Mouse (Mus musculus) G1E-ER4 (cell line): ENCODE measurements around the gene Fyb2. TPM values are rescaled to one million over a fixed set of nuclear protein-coding genes. Genes with fewer than 3 reads are reported as not detected.

Experiments used
- GATA1 ChIP-seq: IDR thresholded peaks from one replicate; pipeline ENCODE4 v1.8.0; 2012; ENCODE audit warnings: low read length, inconsistent platforms
- polyA plus RNA-seq: library from polyadenylated mRNA; stranded (reverse); fragments of >175 nt; gene quantifications from 2 replicates; pipeline ENCODE4 v1.2.3, GENCODE M21; 2012

Fyb2 gene
- polyA plus RNA-seq, 1 experiment, result not detected

DNA sequence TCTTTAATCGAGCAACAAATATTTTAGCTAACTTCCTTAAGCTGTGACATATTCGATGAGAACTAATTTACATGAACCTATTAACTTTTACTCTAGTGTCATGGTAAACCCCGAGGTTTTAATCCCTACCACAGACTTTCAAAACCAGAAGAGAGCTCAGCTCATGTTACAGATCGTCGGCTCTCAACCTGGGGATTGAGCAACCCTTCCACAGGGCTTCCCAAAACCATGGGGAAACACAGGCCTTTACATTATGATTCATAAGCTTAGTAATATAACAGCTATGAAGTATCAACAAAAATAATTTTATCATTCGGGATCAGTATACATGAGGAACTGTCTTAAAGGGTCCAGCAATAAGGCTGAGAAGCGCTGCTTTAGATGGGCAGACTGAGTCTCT is 15.9 kb downstream of the Fyb2 start:
- no peak for TF ChIP-seq GATA1

DNA sequence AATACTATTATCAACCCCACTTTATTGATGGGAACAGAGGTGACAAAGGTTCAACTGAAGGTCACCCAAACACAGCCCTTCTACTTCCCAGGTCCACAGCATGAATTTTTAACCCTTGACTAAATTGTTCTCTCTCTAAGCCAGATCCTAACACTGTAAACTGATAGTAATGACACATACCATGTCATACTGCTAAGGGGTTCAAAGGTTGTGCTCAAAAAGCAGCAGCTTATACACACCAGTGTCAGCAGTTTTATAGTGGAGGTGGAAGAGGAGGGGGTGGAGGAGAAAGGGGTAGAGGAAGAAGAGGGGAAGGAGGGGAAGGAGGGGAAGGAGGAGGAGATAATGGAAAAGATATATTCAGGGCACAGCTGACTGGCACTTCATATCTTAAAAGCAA is 20.4 kb downstream of the Fyb2 start:
- no peak for TF ChIP-seq GATA1

DNA sequence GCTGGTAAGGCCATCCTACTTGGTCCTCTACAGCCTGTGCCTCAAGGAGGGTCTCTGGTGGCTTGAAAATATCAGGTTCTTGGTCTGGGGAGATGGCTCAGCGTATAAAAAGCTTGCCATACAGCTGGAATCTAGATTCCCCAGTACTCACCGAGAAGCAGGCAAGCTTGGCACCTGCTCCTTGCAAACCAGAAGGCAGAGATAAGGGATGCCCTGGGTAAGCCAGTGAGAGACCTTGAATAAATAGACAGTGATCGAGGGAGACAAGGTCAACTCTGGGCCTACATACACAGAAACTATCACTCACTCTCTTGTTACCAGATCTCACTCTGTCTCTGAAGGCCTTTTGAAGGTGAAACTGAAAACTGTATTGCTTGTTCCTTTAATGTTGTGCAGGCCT is 21.7 kb downstream of the Fyb2 start:
- no peak for TF ChIP-seq GATA1

DNA sequence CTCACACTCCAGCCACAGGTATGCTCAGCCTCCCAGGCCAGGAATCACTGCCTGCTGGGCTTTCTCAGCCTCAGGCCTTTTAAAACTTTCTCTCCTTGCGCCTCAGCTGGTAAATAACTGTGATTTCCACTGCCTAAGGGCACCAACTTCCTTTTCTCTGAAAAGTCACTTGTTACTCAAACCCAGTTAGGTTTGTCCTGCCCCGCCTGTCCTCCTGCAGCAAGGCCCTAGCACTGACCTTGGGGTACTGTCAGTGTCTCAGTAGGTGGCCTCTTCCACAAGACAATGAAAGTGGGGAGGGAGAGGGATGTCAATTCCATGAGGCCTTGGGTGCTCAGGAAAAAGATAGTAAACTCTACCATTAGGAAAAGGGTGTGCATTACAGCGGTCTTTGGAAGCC is 22.2 kb downstream of the Fyb2 start:
- no peak for TF ChIP-seq GATA1

DNA sequence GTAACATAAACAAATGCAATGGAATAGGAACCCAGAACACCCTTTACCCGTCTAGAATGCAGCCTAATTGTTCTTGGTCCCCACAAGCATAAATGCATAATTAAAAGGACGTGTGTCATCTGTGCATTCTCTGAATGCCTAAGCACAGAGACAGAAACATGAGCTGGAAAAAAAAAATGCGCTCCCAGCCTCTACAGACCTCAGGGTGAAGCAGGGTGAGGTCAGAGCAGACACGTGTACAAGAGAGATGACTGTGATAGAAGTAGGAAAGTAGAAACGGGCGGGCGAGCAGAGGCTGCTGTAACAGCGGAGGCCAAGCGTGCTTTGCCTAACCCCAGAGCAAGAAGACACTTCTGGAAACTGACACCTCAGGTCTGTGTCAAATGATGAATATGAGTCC is 22.8 kb downstream of the Fyb2 start:
- no peak for TF ChIP-seq GATA1

DNA sequence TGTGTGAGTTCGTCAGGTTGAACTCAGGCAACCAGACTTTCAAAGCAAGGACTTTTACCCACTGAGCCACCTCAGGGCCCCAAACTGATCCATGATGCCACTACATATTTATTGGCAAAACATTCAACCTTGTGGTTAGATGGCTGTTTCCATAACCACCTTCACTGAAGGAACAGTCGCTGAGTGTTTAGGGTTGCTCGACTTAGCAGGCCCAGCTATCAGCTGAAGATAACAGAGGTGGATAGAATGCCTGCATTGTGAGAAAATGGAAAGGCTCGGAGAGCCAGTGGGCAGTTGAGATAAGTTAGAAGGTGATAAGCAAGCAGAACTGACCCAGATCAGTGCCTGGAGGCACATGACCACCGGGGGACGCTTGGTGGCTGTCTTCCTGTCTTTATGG is 26.3 kb downstream of the Fyb2 start:
- TF ChIP-seq GATA1, result no peak

DNA sequence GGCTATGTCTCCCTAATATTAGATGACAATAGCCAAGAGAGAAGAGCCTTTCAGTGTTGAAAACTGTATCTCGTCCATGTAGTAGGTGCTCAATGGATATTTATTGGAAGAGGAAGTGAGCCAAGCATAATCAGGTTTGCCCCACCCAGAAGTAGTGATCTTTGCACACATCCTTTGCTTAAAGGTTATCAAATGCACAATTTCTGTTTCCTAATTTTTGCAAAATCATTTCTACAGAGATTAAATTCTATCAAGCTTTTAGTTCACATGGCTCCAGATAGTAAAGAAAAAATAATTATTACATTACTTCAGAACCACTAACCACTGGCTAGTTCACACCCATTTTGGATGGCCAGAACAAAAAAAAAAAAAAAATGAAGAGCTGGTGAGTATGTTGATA is 28.6 kb downstream of the Fyb2 start:
- no peak for TF ChIP-seq GATA1

DNA sequence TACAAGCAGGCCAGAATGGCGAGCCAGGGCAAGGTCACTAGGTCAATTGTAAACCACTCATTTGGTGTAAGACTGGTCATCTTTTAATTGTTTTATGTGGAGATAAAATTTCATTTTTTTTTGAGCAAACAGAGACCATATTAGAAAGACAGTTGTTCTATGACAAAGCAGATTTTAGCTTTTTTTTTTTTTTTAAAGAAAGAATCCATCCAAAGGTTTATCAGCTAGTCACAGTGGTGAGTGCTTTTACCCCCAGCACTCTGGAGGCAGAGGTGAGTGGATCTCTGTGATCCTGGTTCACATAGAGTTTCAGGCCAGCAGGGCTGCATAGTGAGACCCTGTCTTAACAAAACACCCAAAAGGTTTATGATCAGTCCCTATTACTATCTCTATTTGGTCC is 31.2 kb downstream of the Fyb2 start:
- no peak for TF ChIP-seq GATA1

DNA sequence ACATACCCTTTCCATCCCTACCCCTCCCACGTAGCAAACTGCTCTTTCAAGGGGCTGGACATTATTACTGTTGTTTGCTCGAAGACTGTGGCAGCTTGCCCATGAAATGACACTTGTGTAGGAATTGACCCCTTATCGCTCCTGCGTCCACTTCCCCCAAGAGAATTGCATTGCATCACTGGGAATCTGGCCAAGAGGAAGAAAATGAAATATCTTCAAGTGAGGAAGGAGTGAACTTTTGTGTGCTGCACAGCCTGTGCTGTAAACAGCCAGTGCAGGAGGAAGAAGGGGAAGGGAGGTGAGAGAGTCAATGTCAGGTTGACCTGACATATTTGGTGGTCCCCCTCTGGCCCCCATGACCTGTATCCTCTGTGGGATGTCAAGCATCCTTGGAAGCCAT is 35.6 kb downstream of the Fyb2 start:
- no peak for TF ChIP-seq GATA1

DNA sequence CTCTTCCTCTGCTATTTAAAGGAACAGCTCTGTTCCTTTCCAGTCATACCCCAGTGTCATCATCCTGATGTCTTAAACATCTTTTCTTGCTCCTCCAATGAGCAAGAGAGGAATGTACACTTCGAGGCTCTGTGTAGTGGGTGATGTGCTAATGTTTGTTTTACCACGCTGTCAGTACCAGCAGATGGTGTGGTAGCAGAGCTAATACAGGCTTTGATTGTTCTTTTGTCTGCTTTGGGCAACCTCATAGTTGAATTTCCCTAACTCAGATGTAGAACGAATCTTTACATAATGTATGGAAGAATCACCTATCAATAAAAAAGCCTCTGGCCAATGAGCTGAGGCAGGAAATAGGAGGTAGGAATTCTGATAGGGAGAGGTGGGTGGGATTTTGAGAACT is 36.0 kb downstream of the Fyb2 start:
- no peak for TF ChIP-seq GATA1

DNA sequence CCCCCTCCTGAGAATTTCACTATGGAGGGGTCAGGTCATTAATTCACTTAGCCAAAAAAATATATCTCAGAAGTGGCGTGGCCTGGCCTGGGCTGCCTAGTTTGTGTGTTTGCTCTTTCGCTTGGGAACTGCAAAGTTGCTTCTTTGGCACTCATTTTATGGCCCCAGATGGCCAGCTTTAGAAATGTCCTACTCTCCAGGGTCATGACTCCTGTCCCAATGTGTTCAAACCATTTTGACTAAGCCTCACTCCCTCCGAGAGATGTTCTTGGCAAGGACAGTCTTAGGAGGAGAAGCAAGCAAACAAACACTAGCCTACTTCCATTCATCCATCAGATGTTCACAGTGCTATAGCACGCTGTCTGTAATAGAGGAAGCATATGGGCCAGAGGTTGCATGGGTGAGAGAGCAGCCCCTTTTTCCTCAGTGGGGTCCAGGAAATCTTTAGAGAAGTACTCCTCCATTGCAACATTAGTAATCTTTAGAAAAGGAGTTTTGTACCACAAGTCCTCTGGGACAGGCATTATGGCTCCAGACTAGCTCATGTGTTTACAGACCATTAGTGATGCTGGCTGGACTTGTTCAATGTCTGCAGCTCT is 38.1 kb downstream of the Fyb2 start:
- TF ChIP-seq GATA1, result no peak

DNA sequence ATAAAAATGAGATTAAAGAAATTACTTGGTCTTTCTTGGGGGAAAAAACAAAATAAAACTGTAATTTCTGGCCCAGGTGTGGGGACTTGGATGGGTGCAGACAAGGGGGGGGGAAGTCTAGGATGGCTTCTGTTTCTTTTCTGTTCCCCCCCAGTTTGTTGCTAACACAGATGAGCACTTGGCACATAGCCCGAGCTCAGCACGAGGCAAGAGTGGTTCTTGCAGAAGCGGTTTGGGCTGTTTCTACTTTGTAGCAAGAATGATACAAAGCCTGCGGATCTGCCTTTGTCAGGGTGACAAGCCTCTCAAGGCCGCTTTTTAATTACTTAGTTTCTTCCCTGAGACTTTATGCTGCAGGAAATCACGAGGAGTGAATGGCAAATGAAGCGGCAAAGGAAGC is 43.4 kb downstream of the Fyb2 start:
- TF ChIP-seq GATA1, result no peak

DNA sequence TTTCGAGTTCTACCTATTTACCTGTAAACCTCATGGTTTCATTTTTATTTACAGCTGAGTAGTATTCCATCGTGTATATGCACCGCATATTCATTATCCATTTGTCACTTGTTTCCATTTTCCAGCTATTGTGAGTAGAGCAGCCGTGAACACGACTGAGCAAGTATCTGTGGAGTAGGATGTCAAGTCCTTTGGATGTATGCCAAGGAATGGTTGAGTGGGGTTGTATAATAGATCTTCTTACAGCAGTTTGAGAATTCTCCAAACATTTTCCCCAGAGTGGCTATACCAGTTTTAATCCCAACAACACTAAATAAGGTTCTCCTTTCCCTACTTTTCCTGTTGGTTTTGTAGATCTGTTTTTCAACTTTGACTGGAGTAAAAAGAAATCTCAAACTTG is 48.2 kb downstream of the Fyb2 start:
- TF ChIP-seq GATA1, result no peak

DNA sequence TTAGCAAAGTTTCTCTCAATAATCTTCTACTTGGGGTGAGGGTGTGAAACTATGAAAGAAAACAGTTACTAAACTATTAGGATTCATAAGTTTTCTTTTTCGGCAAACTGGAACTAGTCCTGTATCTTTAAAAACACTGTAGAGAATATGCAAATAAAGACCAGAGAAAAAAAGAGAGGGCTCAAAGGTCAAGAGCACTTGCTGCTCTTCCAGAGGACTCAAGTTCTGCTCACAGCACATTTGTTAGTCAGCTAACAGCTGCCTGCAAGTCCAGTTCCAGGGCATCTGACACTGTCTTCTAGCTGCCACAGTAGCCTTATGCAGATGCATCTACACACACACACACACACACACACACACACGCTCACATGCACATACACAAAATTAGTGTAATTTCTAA is 59.4 kb downstream of the Fyb2 start:
- TF ChIP-seq GATA1, result no peak

DNA sequence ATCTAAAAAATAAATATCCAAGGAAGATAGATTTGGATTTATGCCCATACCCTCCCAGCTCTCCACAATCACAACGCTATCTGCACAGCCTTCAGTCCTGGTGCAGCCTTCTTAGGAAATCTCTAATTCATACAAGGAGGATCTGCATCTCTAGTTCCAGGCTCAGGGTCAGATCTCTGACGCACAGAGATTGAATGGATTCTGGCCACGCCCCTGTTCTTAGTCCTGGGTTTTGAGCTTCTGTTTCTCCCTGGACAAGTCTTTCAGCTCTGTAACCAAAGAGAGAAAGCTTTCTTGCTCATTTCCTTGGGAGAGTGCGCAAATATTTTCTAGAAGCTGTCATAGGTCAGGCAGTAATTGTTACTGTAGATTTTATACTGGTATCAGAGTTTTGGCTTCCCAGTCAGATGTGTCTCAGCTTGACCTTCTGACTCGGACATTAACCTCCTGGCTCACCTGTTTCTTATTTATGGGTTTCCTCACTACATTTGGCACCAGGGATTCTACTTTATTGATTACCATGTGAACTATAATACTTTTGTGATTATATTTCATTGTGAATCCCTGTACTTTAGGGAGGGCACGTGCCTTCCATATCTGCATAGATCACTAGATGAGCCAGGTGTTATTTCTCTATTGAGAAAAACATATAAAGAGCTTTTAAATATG is 62.0 kb downstream of the Fyb2 start:
- TF ChIP-seq GATA1, result no peak

DNA sequence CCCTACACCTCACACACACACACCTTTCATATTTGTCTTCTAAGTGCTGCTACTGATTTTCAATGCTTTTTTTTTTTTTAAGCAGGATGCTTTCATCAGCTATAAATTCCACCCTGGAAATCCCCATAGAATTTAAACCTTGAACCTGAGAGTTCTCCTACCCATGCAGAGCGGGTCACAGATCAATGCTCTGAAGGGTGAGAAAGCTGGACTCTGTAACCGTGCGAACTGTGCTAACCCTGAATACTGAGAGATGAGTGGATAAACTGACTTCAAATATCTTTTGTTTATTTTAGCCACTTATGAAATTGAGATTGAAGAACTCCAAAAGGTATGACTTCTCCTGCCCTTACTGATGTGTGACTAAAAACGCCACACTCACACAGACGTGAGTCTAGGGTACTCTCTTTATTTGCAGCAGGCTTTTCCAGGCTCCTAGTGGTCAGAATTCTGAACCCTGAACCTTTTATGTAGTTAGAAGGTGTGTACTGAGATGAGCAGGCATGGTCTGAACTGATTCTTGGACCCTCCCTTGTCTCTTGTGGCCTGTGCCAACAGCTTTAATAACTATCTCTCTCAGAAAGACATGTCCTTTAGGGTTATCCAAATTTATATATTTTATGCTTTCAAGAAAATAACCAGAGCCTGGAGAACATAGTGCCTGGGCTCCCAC is 72.8 kb downstream of the Fyb2 start:
- no peak for TF ChIP-seq GATA1

DNA sequence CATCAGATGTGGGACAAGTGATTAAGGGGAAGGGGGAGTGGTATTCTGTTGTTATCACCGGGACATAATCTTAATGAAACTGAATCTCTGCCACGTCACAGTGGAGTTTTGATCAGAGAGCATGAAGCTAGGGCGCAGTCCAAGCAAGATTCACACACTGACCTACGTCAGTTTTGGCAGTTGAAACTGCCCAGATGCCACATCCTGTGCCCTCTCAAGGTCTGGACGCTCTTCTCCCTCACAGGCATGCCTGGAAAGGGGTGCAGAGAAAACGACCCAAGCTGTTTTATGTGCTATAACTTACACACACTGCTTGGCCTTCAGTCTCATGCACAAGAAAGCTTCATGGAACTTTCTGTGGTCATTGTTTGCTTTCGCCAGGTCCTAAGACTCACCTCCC is 74.4 kb downstream of the Fyb2 start:
- TF ChIP-seq GATA1, result no peak
